Mouse (Mus musculus) limb, embryonic 13.5 days (tissue): Measurements from ENCODE around the gene Capn15. TPM values are rescaled to one million over a fixed set of nuclear protein-coding genes. Genes with fewer than 3 reads are reported as not detected.

Source experiments
- ATAC-seq: fragments of 200-750 bp; cut with Nextera tagmentation; 2 replicates; pipeline ENCODE4 v1.8.0; 2017; ENCODE audit warnings: low read depth, moderate number of reproducible peaks, moderate TSS enrichment; ENCODE audit not compliant: low FRiP score
- H3K27ac ChIP-seq: fragments of 300-500 bp; sonication (generic); 2 replicates; pipeline ENCODE4 v1.5.1; 2015; ENCODE audit warnings: inconsistent platforms, mild to moderate bottlenecking, moderate library complexity
- H3K27me3 ChIP-seq: fragments of 300-500 bp; sonication (generic); 2 replicates; pipeline ENCODE4 v1.6.1; 2015; ENCODE audit warnings: mild to moderate bottlenecking, inconsistent platforms
- H3K36me3 ChIP-seq: fragments of 300-500 bp; sonication (generic); 2 replicates; pipeline ENCODE4 v1.6.1; 2015; ENCODE audit warnings: inconsistent platforms, mild to moderate bottlenecking, moderate library complexity
- H3K4me1 ChIP-seq: fragments of 300-500 bp; sonication (generic); 2 replicates; pipeline ENCODE4 v1.6.1; 2015; ENCODE audit warnings: inconsistent platforms
- H3K4me2 ChIP-seq: fragments of 300-500 bp; sonication (generic); replicated peaks from 2 replicates; pipeline ENCODE4 v1.6.1; 2015; ENCODE audit warnings: inconsistent platforms, mild to moderate bottlenecking, moderate library complexity
- H3K4me3 ChIP-seq: fragments of 300-500 bp; sonication (generic); 2 replicates; pipeline ENCODE4 v1.5.1; 2015; ENCODE audit warnings: moderate library complexity, mild to moderate bottlenecking, inconsistent platforms
- H3K9ac ChIP-seq: fragments of 300-500 bp; sonication (generic); 2 replicates; pipeline ENCODE4 v1.6.1; 2015; ENCODE audit warnings: mild to moderate bottlenecking, inconsistent platforms
- H3K9me3 ChIP-seq: fragments of 300-500 bp; sonication (generic); 2 replicates; pipeline ENCODE4 v1.6.1; 2016; ENCODE audit warnings: inconsistent platforms
- WGBS: fragments of 180-500 bp; shearing (Covaris S2); methylation state at CpG from one replicate; pipeline ENCODE4 v1.1.7; 2015; 5-methylcytosine and 5-hydroxymethylcytosine counted together
- polyA plus RNA-seq: library from polyadenylated mRNA; unstranded; fragments of >200 nt; fragmentation: Nextera tagmentation; extraction: Ambion mirVana; gene quantifications from 2 replicates; pipeline ENCODE4 v1.2.1, GENCODE M21; 2015

Gene Capn15
- polyA plus RNA-seq, result 24.8 and 25.4 TPM in 2 replicates

- WGBS, result under 1% methylated on average over 90 of the region's 91 CpGs
- Histone ChIP-seq H3K9ac (peak within 1 kb of the TSS; percentile 87), H3K27me3 (no peaks in the 10 kb centered on the region), H3K27ac (peak within 1 kb of the TSS; percentile 86), H3K36me3 (peaks cover 16% of the 10 kb centered on the region), H3K9me3 (no peaks in the 10 kb centered on the region), H3K4me1 (peaks cover 24% of the 10 kb centered on the region), H3K4me2 (peak within 1 kb of the TSS; percentile 82), H3K4me3 (peak within 1 kb of the TSS; percentile 74)
- ATAC-seq, result peak; percentile 99
Measured at GRCm38 (mm10) chr17:25985306-25986294, at the start of gene Capn15. Capn15 (minus strand) TSS chr17:25985796.

DNA sequence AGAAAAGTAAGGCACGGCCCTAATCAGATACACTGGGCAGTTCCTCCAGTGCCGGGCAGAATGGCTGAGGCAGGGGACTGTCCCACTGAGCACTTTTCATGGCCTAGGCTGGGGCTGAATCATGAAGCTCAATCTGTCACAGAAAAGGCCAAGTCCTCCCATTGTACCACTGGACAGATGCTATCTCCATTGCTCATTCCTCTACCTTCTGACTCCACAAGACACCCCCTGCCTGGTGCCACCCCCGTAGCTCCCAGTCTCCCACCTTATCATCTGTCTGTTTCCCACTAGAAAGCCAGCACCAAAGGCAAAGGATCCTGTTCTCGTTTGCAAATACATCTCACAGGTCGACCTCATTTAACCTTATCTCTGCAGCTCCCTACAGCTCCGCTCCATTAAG lies 46.4 kb upstream of the Capn15 start:
- Histone ChIP-seq H3K4me1 (0 out of 2 replicates have a peak, but pooled peaks cover 8% of the 10 kb centered on the region), H3K27ac (no peak overlapping the region), H3K27me3 (no peaks in the 10 kb centered on the region), H3K36me3 (peaks cover 59% of the 10 kb centered on the region), H3K4me2 (no peak overlapping the region), H3K9me3 (no peaks in the 10 kb centered on the region), H3K9ac (no peak overlapping the region), H3K4me3 (no peak overlapping the region)
- no peak for ATAC-seq
- 76% methylated on average over 6 of the region's 6 CpGs for WGBS

GRCm38 (mm10) chr17:26031583-26031982 lies 46.0 kb upstream of the Capn15 start:
- 94% methylated on average over 5 of the region's 5 CpGs for WGBS
- no peak overlapping the region for H3K4me2 ChIP-seq
- H3K9me3 ChIP-seq, result no peaks in the 10 kb centered on the region
- H3K9ac ChIP-seq, result no peak overlapping the region
- H3K27ac ChIP-seq, result no peak overlapping the region
- H3K4me3 ChIP-seq, result no peak overlapping the region
- peaks cover 60% of the 10 kb centered on the region for H3K36me3 ChIP-seq
- no peaks in the 10 kb centered on the region for H3K27me3 ChIP-seq
- ATAC-seq, result no peak
- H3K4me1 ChIP-seq, result 0 out of 2 replicates have a peak, but pooled peaks cover 8% of the 10 kb centered on the region

- Histone ChIP-seq H3K36me3 (peaks cover 50% of the 10 kb centered on the region), H3K9me3 (no peaks in the 10 kb centered on the region), H3K4me2 (no peak overlapping the region), H3K9ac (no peak overlapping the region), H3K4me1 (0 out of 2 replicates have a peak, but pooled peaks cover 8% of the 10 kb centered on the region), H3K27me3 (no peaks in the 10 kb centered on the region), H3K27ac (no peak overlapping the region), H3K4me3 (no peak overlapping the region)
- WGBS, result 70% methylated on average over 4 of the region's 4 CpGs
- ATAC-seq, result no peak
Measured at GRCm38 (mm10) chr17:26028261-26028660, 42.7 kb upstream of the Capn15 start.

GRCm38 (mm10) chr17:26024674-26025073 lies 39.1 kb upstream of the Capn15 start:
- H3K9me3 ChIP-seq, result no peaks in the 10 kb centered on the region
- no peak overlapping the region for H3K9ac ChIP-seq
- peaks cover 48% of the 10 kb centered on the region for H3K36me3 ChIP-seq
- H3K4me3 ChIP-seq, result no peak overlapping the region
- H3K4me2 ChIP-seq, result no peak overlapping the region
- no peak overlapping the region for H3K27ac ChIP-seq
- no peak for ATAC-seq
- no peaks in the 10 kb centered on the region for H3K27me3 ChIP-seq
- 0 out of 2 replicates have a peak, but pooled peaks cover 8% of the 10 kb centered on the region for H3K4me1 ChIP-seq
- 93% methylated on average over 9 of the region's 9 CpGs for WGBS

GRCm38 (mm10) chr17:26023966-26024365 lies 38.4 kb upstream of the Capn15 start:
- Histone ChIP-seq H3K9ac (no peak overlapping the region), H3K9me3 (no peaks in the 10 kb centered on the region), H3K27me3 (no peaks in the 10 kb centered on the region), H3K4me2 (no peak overlapping the region), H3K27ac (no peak overlapping the region), H3K4me3 (no peak overlapping the region), H3K4me1 (0 out of 2 replicates have a peak, but pooled peaks cover 5% of the 10 kb centered on the region), H3K36me3 (peaks cover 48% of the 10 kb centered on the region)
- ATAC-seq, result no peak
- WGBS, result 91% methylated on average over 8 of the region's 8 CpGs

DNA sequence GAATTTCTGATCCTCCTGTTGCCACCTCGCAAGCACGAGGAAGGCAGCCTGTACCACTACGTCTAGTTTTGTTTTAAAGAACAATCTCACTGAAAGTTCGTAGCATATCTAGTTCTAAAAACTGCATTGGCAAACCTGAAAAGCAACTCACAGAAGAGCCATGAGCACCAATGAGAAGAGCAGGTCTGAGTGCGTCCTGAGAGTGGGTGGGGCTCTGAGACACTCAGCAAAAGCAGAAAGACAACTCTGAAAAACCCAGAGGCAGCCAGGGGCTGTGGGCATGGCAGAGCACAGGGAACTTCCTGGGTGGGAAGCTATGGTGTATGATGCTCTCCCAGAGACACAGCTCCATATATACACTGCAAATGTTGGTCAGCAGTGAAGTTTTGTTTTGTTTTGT lies 37.6 kb upstream of the Capn15 start:
- H3K27ac ChIP-seq, result no peak overlapping the region
- H3K4me1 ChIP-seq, result 0 out of 2 replicates have a peak, but pooled peaks cover 3% of the 10 kb centered on the region
- ATAC-seq, result no peak
- H3K9me3 ChIP-seq, result no peaks in the 10 kb centered on the region
- WGBS, result 93% methylated on average over 5 of the region's 5 CpGs
- no peak overlapping the region for H3K9ac ChIP-seq
- H3K36me3 ChIP-seq, result peaks cover 52% of the 10 kb centered on the region
- H3K27me3 ChIP-seq, result no peaks in the 10 kb centered on the region
- H3K4me2 ChIP-seq, result no peak overlapping the region
- no peak overlapping the region for H3K4me3 ChIP-seq

GRCm38 (mm10) chr17:26021728-26022341 lies 36.2 kb upstream of the Capn15 start:
- 70% methylated on average over 9 of the region's 9 CpGs for WGBS
- no peak overlapping the region for H3K27ac ChIP-seq
- H3K9me3 ChIP-seq, result no peaks in the 10 kb centered on the region
- H3K27me3 ChIP-seq, result no peaks in the 10 kb centered on the region
- no peak overlapping the region for H3K4me2 ChIP-seq
- no peaks in the 10 kb centered on the region for H3K4me1 ChIP-seq
- no peak overlapping the region for H3K9ac ChIP-seq
- no peak for ATAC-seq
- H3K4me3 ChIP-seq, result no peak overlapping the region
- peaks cover 50% of the 10 kb centered on the region for H3K36me3 ChIP-seq

DNA sequence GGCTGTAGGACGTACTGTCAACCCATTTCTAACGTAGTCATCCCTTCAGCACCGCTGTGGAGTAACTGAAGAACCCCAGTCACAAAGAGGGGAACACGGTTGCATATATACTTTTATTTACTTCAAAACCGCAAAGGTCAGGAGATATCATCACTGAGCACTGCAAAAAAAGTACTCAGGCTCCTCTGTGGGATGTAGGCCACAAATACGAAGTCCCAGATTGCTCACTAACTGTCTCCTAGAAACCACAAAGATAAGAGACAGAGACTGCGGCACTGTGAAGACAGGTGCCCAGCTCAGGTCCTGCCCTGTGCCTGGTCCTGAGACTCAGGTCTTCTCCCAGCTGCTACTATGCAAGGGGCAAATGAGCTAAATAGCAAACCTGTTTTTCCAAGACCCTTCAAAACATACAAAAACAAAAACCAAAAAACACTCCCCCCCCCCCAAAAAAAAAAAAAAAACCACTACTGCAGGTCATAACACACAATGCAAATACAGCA lies 35.3 kb upstream of the Capn15 start:
- H3K9ac ChIP-seq, result no peak overlapping the region
- ATAC-seq, result no peak
- H3K36me3 ChIP-seq, result peaks cover 50% of the 10 kb centered on the region
- no peaks in the 10 kb centered on the region for H3K27me3 ChIP-seq
- no peak overlapping the region for H3K4me3 ChIP-seq
- H3K27ac ChIP-seq, result no peak overlapping the region
- WGBS, result 91% methylated on average over 7 of the region's 7 CpGs
- no peaks in the 10 kb centered on the region for H3K4me1 ChIP-seq
- H3K4me2 ChIP-seq, result no peak overlapping the region
- H3K9me3 ChIP-seq, result no peaks in the 10 kb centered on the region

DNA sequence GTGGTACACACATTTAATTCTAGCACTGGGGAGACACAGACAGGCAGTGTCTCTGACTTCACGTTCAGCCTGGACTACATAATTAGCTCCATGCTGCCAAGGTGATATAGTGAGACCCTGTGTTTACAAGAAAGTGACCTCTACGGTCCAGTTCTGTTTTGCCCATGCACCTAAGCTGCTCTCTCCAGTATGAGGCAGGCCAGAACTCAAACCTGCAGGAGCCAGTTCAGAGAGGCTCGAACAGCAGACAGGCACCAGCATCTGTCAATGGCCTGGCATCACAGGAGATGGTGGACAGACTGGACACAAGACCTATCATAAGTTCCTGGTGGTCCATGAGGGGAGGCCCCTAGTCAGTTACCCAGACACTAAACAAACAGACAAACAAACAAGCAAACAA lies 32.8 kb upstream of the Capn15 start:
- Histone ChIP-seq H3K9ac (0 out of 2 replicates have a peak overlapping the region, but pooled peaks have one; percentile 4), H3K4me2 (no peak overlapping the region), H3K27ac (no peak overlapping the region), H3K4me1 (no peaks in the 10 kb centered on the region), H3K4me3 (no peak overlapping the region), H3K36me3 (peaks cover 57% of the 10 kb centered on the region), H3K9me3 (no peaks in the 10 kb centered on the region), H3K27me3 (no peaks in the 10 kb centered on the region)
- 60% methylated on average over 3 of the region's 3 CpGs for WGBS
- no peak for ATAC-seq

- peaks cover 56% of the 10 kb centered on the region for H3K36me3 ChIP-seq
Measured at GRCm38 (mm10) chr17:26017949-26018348, 32.4 kb upstream of the Capn15 start.

GRCm38 (mm10) chr17:26017021-26017420 lies 31.4 kb upstream of the Capn15 start:
- H3K4me2 ChIP-seq, result no peak overlapping the region
- H3K9me3 ChIP-seq, result no peaks in the 10 kb centered on the region
- H3K27ac ChIP-seq, result no peak overlapping the region
- no peaks in the 10 kb centered on the region for H3K4me1 ChIP-seq
- H3K9ac ChIP-seq, result no peak overlapping the region
- 76% methylated on average over 3 of the region's 3 CpGs for WGBS
- no peak for ATAC-seq
- no peak overlapping the region for H3K4me3 ChIP-seq
- peaks cover 52% of the 10 kb centered on the region for H3K36me3 ChIP-seq
- H3K27me3 ChIP-seq, result no peaks in the 10 kb centered on the region

More at GRCm38 (mm10) chr17:26017949-26018348, 32.4 kb upstream of the Capn15 start:
- Histone ChIP-seq H3K4me3 (no peak overlapping the region), H3K27me3 (no peaks in the 10 kb centered on the region), H3K9ac (no peak overlapping the region), H3K9me3 (no peaks in the 10 kb centered on the region), H3K4me2 (no peak overlapping the region), H3K4me1 (no peaks in the 10 kb centered on the region), H3K27ac (no peak overlapping the region)
- WGBS, result 79% methylated on average over 5 of the region's 5 CpGs
- no peak for ATAC-seq
